Mouse (Mus musculus) heart, adult 11 months (tissue): ENCODE measurements around the gene Fem1a.

Experiments
- DNase-seq: peaks from one replicate; pipeline ENCODE4 v3.0.0; 2022

The Fem1a gene

DNA sequence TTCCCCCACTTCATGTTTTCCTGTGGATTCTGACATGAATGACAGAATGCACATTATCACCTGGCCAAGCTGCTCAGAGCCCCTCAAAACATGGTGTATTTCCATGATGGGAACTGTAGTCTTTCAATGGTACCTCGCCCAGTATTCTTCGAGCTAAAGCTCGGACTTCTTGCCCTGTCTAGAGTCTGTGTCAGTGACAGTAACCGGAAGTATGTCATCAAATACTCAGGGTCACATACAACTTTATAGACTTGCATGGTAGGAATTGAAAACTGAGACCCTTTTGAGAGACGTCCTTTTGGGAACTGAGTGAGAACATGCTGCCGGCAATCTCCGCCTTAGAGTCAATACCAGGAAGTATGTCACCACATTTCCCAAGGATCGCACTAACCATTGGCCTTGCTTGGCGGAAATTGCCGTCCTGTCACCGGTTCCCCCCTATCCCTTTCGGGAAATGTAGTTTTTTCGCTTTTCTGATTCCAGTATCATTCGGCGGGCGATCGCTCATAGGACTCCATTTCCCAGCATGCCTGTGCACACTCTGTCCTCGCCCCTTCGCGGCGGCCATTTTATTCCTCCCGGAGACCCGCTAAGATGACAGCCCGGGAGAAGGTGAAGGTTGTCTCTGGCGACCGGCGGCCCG, at the start of gene Fem1a:
Gene Fem1a (plus strand): TSS at position 572 of the 643 bp plus-strand sequence.
- DNase-seq = peak; percentile 100

DNA sequence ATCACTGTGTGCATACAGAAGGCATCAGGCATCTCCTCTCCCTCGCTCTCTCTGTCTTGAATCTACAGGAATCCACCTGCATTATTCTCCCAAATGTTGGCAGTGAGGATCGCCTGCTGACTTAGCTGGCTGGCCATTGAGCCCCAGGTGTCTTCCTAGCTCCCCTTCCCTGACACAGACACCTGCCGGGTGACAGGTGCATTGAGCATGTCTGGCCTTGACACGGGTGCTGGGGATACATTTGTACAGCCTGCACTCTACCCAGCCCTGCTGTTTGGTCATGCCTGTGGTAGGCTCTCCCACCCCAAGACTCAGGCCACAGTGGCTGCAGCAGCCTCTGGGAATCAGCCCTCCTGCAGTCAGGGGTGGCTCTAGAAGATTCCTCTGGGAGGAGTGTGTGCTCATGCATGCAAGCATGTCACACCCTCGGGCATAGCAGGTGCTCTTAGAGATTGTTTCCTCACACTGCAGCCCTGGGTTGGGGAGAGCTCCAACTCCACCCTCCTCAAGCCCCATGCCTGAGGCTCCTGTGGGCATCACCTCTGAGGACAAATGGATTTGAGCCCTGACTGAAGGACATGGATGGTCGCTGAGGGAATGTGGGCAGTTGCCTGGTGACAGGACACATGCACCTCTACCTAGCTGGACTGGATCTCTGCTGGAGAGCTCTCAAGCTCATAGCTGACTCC, 49.5 kb upstream of the Fem1a start:
- DNase-seq = peak; percentile 89

DNA sequence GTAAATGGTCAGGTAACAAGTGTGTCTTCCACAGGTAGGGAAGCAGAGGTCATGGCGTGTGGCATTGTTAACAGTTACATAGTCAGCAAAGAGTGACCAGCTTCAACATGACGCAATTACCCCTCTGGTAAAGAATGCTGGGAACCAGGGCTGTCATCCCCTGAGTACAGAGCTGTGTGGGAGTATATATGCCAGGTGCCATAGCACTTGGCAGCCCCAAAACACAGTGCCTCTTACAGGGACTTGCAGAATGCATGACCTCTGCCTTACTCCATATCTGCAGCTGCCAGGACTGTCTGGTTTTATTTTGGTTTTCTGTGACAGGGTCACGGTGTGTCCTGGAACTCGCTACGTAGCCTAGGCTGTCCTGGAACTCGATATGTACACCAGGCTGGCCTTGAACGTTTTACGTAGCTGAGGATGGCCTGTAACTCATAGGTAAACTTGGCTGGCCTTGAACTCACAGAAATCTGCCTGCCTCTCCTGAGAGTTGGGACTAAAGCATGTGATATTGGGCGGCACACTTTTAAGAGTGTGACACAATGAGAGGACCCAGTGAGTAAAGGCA, 48.6 kb upstream of the Fem1a start:
- peak; percentile 86 for DNase-seq

DNA sequence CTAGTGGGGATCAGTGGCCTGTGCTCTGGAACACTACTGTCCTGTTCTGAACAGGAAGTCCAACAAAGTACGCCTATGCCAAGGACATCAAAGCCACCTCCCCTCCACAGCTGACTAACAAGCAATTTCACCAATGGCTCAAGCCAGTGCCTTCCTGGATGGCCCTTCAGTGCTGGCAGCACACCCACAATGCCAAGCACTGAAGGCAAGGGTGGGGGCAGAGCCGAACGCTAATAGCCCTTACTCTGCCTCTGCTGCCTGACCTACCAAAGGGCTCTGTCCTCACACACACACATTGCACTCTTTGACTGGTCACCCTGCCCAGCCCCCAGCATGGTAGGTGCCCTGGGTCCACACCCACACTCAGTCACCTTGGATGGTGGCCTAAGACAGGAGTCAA, 47.8 kb upstream of the Fem1a start:
- peak; percentile 90 for DNase-seq

DNA sequence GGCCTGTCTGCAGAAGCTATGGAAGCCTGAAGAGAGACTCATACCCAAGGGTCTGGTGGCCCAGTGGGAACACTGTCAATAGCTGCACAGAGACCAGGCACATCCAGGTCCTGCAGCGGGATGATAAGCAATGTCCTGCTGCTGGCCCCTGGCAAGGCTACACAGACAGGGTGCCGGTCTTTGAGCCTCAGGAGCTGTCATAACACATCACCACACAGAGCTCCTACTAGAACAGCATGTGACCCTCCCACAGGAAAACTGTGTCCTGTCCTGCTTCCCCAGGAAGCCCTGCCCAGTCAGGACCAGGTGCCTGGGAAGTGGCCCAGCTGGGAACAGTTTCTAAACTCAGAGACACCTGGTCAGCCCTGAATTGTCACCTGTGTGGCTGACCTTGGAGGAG, 45.5 kb upstream of the Fem1a start:
- peak; percentile 98 for DNase-seq

DNA sequence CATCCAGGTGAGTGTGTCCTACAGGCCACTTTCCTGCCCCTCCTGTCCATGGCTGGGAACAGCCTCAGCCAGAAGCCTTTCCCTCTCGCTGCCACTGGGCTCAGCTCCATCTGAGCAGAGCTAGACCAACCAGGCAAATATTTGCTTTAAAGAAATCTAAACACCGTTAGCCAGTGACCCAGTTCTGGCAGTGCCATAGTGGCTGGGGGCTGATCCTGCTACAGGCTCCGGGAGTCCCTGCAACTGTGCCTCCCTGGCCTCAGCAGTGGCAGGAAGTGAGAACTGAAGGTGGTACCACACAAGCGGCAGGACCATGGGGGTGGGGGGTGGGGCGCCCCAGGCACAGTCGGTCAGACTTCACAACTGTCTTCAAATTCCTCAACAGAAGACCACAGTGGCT, 43.9 kb upstream of the Fem1a start:
- peak; percentile 81 for DNase-seq

DNA sequence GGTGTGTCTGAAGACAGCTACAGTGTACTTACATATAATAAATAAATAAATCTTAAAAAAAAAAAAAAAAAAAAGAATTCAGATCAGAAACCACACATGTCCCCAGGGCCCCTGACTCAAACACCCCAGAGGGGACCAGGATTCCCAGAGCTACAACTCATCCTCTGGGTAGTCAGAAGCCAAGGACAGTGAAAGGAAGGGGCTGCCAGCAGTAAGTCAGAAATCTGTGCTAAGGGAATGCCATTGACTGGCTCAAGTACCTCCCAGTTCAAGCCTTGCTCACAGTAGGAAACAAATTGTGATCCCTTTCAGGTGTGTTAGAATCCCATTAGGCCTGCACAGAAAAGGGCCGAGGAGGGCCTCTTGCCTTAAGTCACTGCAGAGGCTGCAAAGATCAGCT, 42.4 kb upstream of the Fem1a start:
- no peak for DNase-seq

DNA sequence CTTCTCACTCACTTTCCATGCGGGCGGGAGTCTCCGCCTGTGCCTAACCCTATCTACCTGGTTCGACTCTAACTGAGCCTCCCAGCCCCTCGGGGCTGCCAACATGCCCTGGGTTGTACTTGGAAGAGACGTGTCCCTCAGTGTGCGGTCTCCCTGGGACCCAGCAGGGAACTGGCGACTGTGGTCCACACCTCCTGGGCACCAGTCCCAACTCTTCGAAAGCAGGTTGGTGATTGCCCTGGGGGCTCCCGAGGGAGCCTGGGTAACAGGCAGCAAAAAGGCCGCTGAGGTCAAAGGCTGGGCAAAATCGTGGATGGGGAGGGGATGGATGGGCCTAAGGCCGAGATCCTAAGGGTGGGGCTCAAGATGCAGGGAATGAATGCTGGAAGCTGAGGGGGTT, 38.9 kb upstream of the Fem1a start:
- peak; percentile 94 for DNase-seq

DNA sequence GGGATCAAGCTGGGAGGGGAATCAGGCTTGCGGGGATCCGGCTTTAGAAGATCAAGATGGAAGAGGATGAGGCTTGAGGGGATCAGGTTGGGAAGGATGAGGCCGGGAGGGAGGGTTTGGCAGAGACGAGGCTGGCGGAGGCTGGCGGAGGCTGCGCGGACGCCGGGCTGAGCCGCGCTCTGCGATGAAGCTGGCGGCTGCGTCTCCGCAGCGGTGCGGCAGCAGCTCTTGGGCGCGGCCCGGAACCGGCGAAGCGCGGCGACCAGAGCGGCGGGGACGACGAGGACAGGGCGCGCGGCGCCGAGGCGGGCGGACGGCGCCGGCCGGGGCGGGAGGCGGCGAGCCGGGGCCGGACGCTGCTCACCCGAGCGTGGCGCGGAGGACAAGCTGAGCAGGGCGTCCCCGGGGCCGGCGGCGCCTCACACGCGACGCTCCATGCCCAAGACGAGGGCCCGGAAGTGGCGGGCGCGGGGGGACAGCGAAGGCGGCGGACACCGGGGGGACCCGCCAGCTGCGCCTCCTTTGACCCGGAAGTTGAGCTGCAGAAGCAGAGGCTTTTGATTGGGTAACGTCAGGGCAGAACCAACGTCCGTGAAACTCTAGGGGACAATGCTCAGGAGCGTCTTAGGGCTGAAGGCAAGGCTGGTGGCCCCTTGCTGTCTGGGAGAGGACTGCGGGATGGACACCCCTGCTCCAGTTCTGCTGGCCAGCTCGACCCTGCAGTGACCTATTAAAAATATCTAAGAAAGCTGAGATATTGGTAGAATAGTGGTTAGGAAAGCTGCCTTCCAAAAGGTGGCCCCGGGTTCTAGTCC, 38.0 kb upstream of the Fem1a start, which contains the start of gene Dpp9:
Gene Dpp9 (minus strand): TSS at position 529 of the 815 bp plus-strand sequence.
- peak; percentile 100 for DNase-seq

DNA sequence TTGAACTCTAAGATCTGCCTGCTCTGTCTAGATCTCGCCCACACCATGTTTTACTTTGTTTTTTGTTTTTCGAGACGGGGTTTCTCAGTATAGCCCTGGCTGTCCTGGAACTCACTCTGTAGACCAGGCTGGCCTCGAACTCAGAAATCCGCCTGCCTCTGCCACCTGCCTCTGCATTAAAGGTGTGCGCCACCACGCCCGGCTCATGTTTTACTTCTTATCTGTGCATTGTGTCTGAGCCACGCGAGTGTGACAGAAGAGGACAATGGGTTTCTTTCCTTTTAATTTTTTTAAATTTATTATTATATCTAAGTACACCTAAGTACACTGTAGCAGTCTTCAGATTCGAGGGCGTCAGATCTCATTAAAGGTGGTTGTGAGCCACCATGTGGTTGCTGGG, 37.4 kb upstream of the Fem1a start:
- peak; percentile 88 for DNase-seq

DNA sequence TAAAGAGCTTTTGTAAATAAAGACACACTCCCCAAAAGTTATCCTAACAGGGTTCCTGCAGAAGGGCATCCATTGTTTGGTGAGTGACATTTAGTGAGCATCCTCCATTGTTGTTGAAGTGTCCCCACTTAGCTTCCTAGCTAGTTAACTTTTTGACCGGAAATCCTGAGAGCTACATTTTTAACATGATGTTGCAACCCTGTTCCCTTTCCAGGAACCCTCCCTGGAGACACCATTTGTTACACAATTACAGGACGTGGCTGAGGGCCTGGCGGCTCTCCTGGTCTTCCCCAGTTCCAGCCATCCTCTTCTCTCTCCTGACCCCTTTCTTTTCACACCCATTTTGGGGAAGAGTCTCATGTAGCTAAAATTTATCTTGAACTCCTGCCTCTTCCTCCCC, 36.8 kb upstream of the Fem1a start:
- DNase-seq = peak; percentile 98

DNA sequence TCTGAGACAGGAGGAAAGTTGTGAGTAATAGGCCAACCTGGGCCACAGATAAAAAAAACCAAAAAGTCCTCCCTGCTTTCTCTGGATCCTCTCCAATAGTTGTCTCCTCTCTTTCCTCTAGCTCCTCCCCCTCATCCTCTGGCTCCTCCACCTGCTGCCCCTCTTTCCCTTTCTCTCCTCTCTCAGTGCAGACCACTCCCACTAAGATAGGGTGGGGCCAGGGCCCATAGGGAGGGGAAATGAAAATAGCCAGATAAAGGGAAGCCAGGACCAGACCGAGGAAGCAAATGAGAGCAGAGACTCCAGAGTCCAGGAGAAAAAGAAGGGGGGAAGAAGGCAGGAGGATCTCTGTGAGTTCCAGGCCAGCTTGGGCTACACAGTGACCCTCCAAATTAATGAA, 31.7 kb upstream of the Fem1a start:
- DNase-seq = no peak

DNA sequence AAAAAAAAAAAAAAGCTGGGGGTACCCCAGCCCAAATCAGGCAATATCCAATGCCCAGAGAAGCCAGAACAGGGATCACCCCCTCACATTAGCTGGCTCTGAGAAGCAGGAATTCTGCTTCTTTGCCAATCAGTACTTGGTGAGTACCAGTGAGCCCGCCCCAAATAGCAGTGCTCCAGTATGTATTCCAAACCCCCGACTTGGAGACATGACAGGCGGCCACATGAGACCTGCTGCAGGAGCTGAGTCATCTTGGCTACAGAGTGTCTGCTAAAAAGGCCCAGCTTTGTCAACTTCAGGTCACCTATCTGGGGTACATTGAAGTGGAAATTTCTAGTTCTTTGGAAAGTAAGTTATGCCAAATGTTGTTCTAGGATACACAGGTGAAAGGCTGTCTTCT, 30.0 kb upstream of the Fem1a start:
- DNase-seq = no peak

DNA sequence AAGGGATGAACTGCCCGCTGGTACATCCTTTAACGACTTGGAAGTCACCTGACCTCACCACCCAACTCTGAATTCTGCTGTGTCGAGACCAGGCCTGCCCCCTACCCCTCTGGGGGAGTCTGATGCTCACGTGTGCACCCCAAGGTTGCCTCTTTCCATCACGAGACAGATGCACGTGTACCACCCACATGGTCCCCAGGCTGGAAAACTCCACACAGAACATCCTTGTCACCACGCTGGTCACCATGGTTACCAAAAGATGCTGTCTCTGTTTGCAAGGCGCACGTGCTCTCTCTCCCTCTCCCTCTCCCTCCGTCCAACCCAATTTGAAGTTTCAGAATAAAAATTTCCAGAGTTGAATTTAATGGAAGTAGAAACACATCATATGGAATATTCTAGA, 26.7 kb upstream of the Fem1a start:
- no peak for DNase-seq

DNA sequence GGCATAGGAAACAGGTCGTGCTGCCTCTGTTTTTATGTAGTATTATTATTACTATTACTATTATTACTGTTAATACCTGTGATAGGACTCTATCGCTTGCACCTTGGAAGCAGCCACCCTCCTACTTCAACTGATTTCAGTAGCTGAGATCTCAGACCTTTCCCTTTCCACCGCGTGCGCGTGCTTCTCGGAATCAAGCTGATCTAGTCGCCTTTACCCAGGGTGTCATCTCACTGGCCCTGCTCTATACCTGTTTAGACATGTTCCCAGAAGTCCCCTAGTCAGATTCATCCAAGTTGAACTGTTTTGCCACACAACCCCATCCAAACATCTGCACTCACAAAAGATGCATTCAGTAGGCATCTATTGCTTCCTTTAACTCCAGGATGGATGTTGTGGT, 23.2 kb upstream of the Fem1a start:
- no peak for DNase-seq

DNA sequence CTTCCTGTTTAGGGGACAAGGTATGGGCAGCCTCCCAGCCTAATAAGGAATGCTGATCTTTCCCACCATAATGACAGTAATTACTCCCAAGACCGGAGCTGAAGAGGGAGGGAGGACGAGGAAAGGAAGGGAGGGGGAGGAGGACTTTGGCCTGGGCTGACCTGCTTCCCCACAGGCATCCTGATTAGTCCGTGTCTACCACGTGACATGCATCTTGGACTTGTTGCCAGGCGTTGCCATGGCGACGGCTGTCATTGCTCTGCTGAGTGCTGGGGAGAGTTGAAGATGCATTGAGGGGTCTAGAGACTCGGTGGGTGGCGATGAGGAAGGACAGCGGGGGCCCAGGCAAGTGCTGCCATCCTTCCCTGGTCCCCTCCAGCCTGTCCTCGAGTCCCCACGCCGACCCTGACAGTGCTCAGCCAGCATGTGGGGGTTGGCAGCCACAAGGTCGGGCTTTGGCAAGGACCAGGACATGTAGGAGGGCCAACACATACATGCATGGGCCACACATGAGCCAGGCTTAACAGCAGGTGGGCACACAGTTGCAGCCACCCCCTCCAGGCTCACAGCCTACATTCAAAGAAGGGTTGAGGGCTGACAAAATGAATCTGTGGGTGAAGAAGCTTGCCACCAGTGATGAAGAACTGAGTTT, 22.7 kb upstream of the Fem1a start:
- DNase-seq = peak; percentile 91

DNA sequence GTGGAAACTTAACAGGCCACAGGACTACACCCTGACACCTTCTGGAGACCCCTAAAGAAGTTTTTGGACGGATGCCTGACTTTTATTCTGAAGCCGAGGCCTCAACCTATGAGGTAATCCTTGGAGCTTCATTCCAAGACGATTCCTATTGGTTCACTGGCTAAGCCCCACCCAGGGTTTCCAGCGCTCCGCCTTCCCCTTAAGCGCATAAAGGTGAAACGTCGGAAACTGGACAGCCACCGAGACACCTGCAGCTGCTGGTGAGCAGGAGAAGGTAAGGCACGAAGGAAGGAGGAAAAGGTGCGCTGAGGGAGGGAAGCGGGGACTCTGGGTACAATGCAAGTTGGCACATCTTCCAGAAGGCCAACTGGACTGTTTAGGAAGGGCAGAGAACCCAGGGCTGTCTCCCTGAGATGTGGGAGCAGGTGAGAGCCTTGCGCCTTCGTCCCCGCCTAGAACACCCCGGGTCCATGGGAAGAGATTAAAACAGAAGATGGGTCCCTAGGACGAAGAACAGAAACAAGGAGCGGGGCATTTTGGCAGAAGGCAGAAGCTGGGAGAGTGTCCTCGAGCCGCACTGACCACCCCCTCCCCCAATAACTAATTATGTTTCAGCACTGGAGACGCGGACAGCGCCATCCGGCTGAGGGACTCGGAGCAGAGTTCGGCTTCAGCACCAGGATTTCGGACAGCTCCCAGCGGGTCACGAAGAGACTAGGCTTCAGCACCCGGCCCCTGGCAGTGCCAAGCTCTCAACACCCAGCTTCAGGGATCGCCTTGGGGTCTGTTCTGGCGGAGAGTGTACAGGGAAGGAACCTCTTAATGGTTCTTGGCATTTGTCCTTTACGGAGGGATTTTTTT, 14.8 kb upstream of the Fem1a start:
- peak; percentile 97 for DNase-seq

DNA sequence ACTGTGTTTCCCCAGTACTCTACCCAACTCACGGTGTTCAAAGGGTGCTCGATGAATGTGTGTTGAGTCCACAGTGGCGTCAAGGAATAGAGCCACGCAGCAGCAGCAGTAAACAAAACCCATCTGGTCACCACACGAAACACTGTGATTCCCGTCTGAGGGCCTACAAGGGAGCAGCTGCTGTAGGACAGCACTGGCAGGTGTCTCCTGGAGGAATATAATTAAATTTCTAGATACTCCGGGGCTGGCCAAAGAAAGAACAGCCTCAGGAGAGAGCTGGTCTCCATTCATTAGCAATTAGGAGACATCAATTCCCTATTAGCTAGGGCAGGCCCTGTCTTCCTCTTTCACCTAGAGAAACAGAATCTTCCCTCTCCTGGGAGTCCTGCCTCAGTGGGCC, 11.0 kb upstream of the Fem1a start:
- DNase-seq = no peak

DNA sequence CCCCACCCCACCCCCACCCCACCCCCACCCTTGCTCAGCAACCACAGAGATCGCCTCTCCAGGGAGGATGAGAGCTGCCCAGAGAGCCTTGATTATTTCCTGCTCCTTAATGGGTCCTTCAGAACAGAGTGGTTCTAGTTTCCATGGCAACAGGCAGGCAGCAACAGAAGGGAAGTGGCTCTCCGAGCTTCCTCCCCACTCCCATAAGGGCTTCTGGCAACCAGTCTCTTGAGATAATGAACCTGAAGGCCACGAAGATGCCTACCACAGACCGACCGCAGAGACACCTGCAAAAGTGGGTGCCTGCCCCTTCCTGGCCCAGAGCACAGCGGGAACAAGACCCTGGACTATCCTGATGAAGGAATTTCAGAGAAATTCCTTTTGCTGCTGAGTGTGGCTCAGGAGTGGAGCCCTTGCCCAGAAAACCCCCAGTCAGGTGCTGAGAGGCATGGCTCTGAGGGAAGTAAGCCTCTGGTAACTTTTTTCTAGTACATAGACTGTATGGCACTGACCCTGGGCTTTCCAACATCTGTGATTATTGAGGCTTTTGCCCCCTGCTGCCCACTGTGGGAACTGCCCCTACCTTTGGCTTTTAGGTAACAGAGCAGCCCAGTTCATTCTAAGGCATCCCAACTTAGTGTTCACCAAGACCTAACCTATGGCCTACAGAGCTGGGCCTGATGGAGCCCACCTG, 5.3 kb upstream of the Fem1a start:
- DNase-seq = peak; percentile 94

DNA sequence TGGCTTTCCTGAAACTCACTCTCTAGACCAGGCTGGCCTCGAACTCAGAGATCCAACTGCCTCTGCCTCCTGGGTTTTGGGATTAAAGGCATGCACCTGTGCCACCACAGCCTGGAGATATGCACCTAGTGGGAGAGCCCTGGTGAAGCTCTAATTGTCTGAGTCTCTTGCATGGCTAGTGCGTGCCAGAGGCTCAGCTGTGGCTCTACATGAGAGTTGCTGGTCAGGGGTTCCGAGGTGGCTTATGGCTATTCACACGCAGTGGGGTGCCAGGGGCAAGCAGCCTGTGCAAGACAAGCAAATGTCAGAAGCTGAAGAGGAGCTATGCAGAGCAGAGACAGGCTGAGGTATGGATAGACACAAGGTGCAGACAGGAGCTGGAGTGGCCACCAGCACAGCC, 1.9 kb upstream of the Fem1a start:
- DNase-seq = peak; percentile 93

DNA sequence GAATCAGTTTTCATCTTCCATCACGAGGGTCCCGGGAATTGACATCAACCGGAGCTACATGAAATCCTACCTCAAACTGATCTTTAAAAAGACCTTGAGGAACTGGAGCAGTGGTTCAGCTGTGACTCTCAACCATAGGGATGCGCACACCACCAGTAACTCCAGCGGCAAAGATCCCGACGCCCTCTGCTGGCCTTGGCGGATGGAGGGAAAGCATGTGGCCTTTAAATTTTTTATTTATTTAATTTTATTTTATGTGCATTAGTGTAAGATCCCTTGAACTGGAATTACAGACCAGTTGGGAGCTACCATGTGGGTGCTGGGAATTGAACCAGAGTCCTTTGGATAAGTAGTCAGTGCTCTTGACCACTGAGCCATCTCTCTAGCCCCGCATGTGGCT, 1.2 kb upstream of the Fem1a start:
- peak; percentile 96 for DNase-seq
